Mouse (Mus musculus): ENCODE measurements around the gene Cuedc1. TPM values are rescaled to one million over a fixed set of nuclear protein-coding genes. Genes with fewer than 3 reads are reported as not detected.
A peak's percentile ranks its signal among the peaks of the same experiment; 100 is the strongest.

The Cuedc1 gene
- polyA plus RNA-seq, 1 experiment from 2014 or later: 49.7 TPM

GRCm38 (mm10) chr11:88090293-88090692, 7.6 kb upstream of the Cuedc1 start:
- 73% methylated on average over 5 of the region's 5 CpGs for WGBS
- Histone ChIP-seq H3K4me1 (replicated peaks) (peaks cover 16% of the 10 kb centered on the region), H3K36me3 (no peaks in the 10 kb centered on the region), H3K4me2 (no peak overlapping the region), H3K9me3 (no peaks in the 10 kb centered on the region), H3K9ac (no peak overlapping the region), H3K4me3 (no peak overlapping the region), H3K27me3 (no peaks in the 10 kb centered on the region), H3K27ac (replicated peaks) (no peak overlapping the region)
- no peak for ATAC-seq (ENCODE audit: low FRiP score, low read depth)

- no peaks in the 10 kb centered on the region for H3K27me3 ChIP-seq
- ATAC-seq (ENCODE audit: low FRiP score, low read depth): no peak
- H3K4me2 ChIP-seq: no peak overlapping the region
- no peak overlapping the region for H3K27ac ChIP-seq (replicated peaks)
- H3K36me3 ChIP-seq: no peaks in the 10 kb centered on the region
- H3K9ac ChIP-seq: no peak overlapping the region
- no peaks in the 10 kb centered on the region for H3K9me3 ChIP-seq
- H3K4me3 ChIP-seq: no peak overlapping the region
- peaks cover 10% of the 10 kb centered on the region for H3K4me1 ChIP-seq (replicated peaks)
- WGBS: 78% methylated on average over 1 of the region's 1 CpGs
These were observed 5.9 kb upstream of the Cuedc1 start for GRCm38 (mm10) chr11:88091949-88092348.

GRCm38 (mm10) chr11:88097173-88097572, 685 bp upstream of the Cuedc1 start:
- H3K9me3 ChIP-seq: no peaks in the 10 kb centered on the region
- H3K9ac ChIP-seq: no peak overlapping the region
- peaks cover 34% of the 10 kb centered on the region for H3K4me1 ChIP-seq (replicated peaks)
- WGBS: 26% methylated on average over 4 of the region's 4 CpGs
- H3K36me3 ChIP-seq: no peaks in the 10 kb centered on the region
- peak overlapping the region; percentile 92 for H3K4me2 ChIP-seq
- ATAC-seq (ENCODE audit: low FRiP score, low read depth): no peak
- no peaks in the 10 kb centered on the region for H3K27me3 ChIP-seq
- no peak overlapping the region for H3K4me3 ChIP-seq
- peak overlapping the region; percentile 16 for H3K27ac ChIP-seq (replicated peaks)

- peak overlapping the region; percentile 92 for H3K4me2 ChIP-seq
- H3K9ac ChIP-seq: peak overlapping the region; percentile 94
- peak; percentile 65 for ATAC-seq (ENCODE audit: low FRiP score, low read depth)
- H3K27ac ChIP-seq (replicated peaks): peak overlapping the region; percentile 90
- WGBS: 0% methylated on average over 50 of the region's 95 CpGs
- no peaks in the 10 kb centered on the region for H3K9me3 ChIP-seq
- H3K4me1 ChIP-seq (replicated peaks): peaks cover 34% of the 10 kb centered on the region
- peak overlapping the region; percentile 70 for H3K4me3 ChIP-seq
- H3K27me3 ChIP-seq: no peaks in the 10 kb centered on the region
- no peaks in the 10 kb centered on the region for H3K36me3 ChIP-seq
These were observed 1.1 kb downstream of the Cuedc1 start for GRCm38 (mm10) chr11:88098787-88099598.

- H3K4me1 ChIP-seq (replicated peaks): peaks cover 34% of the 10 kb centered on the region
- H3K36me3 ChIP-seq: no peaks in the 10 kb centered on the region
- H3K9me3 ChIP-seq: no peaks in the 10 kb centered on the region
- peak overlapping the region; percentile 92 for H3K4me2 ChIP-seq
- peak overlapping the region; percentile 94 for H3K9ac ChIP-seq
- peak; percentile 55 for ATAC-seq (ENCODE audit: low FRiP score, low read depth)
- no peaks in the 10 kb centered on the region for H3K27me3 ChIP-seq
- under 1% methylated on average over 27 of the region's 38 CpGs for WGBS
- H3K27ac ChIP-seq (replicated peaks): peak overlapping the region; percentile 90
- peak overlapping the region; percentile 70 for H3K4me3 ChIP-seq
These were observed 1.8 kb downstream of the Cuedc1 start for GRCm38 (mm10) chr11:88099599-88100023.

GRCm38 (mm10) chr11:88100170-88100569, 2.3 kb downstream of the Cuedc1 start:
- WGBS: 29% methylated on average over 4 of the region's 4 CpGs
- ATAC-seq (ENCODE audit: low FRiP score, low read depth): no peak
- Histone ChIP-seq H3K4me3 (peak overlapping the region; percentile 70), H3K9ac (peak overlapping the region; percentile 94; the same call in 1 of the 2 replicates), H3K4me2 (peak overlapping the region; percentile 92), H3K4me1 (replicated peaks) (peaks cover 34% of the 10 kb centered on the region), H3K9me3 (no peaks in the 10 kb centered on the region), H3K27ac (replicated peaks) (peak overlapping the region; percentile 90), H3K27me3 (no peaks in the 10 kb centered on the region), H3K36me3 (no peaks in the 10 kb centered on the region)

- no peak overlapping the region for H3K9ac ChIP-seq
- H3K27me3 ChIP-seq: no peaks in the 10 kb centered on the region
- H3K4me2 ChIP-seq: no peak overlapping the region
- H3K4me3 ChIP-seq: no peak overlapping the region
- H3K27ac ChIP-seq (replicated peaks): no peak overlapping the region
- 93% methylated on average over 19 of the region's 19 CpGs for whole genome bisulfite sequencing
- no peak for ATAC-seq (ENCODE audit: low FRiP score, low read depth)
- H3K36me3 ChIP-seq: no peaks in the 10 kb centered on the region
- peaks cover 26% of the 10 kb centered on the region for H3K4me1 ChIP-seq (replicated peaks)
- H3K9me3 ChIP-seq: no peaks in the 10 kb centered on the region
These were observed 5.5 kb downstream of the Cuedc1 start for GRCm38 (mm10) chr11:88103214-88103941.

GRCm38 (mm10) chr11:88105494-88106291, 7.8 kb downstream of the Cuedc1 start:
- Histone ChIP-seq H3K27me3 (no peaks in the 10 kb centered on the region), H3K27ac (replicated peaks) (no peak overlapping the region), H3K9me3 (no peaks in the 10 kb centered on the region), H3K4me2 (no peak overlapping the region), H3K36me3 (no peaks in the 10 kb centered on the region), H3K4me1 (replicated peaks) (peaks cover 19% of the 10 kb centered on the region), H3K9ac (no peak overlapping the region), H3K4me3 (no peak overlapping the region)
- ATAC-seq (ENCODE audit: low FRiP score, low read depth): no peak
- 75% methylated on average over 6 of the region's 6 CpGs for WGBS

GRCm38 (mm10) chr11:88106292-88106554, 8.4 kb downstream of the Cuedc1 start:
- no peak overlapping the region for H3K4me2 ChIP-seq
- no peaks in the 10 kb centered on the region for H3K27me3 ChIP-seq
- no peak for ATAC-seq (ENCODE audit: low FRiP score, low read depth)
- peaks cover 14% of the 10 kb centered on the region for H3K4me1 ChIP-seq (replicated peaks)
- no peaks in the 10 kb centered on the region for H3K9me3 ChIP-seq
- H3K9ac ChIP-seq: no peak overlapping the region
- 84% methylated on average over 8 of the region's 8 CpGs for WGBS
- H3K36me3 ChIP-seq: no peaks in the 10 kb centered on the region
- no peak overlapping the region for H3K4me3 ChIP-seq
- H3K27ac ChIP-seq (replicated peaks): no peak overlapping the region

GRCm38 (mm10) chr11:88107365-88107764, 9.5 kb downstream of the Cuedc1 start:
- Histone ChIP-seq H3K4me3 (no peak overlapping the region), H3K9me3 (no peaks in the 10 kb centered on the region), H3K36me3 (no peaks in the 10 kb centered on the region), H3K9ac (no peak overlapping the region), H3K4me2 (no peak overlapping the region), H3K27ac (replicated peaks) (no peak overlapping the region), H3K27me3 (no peaks in the 10 kb centered on the region), H3K4me1 (replicated peaks) (peaks cover 12% of the 10 kb centered on the region; the same call in 1 of the 2 replicates)
- 83% methylated on average over 4 of the region's 4 CpGs for WGBS
- no peak for ATAC-seq (ENCODE audit: low FRiP score, low read depth)

GRCm38 (mm10) chr11:88110031-88110594, 12.3 kb downstream of the Cuedc1 start:
- no peaks in the 10 kb centered on the region for H3K27me3 ChIP-seq
- 62% methylated on average over 9 of the region's 9 CpGs for WGBS
- H3K4me1 ChIP-seq (replicated peaks): peaks cover 26% of the 10 kb centered on the region
- no peak overlapping the region for H3K27ac ChIP-seq (replicated peaks)
- H3K4me3 ChIP-seq: no peak overlapping the region
- ATAC-seq (ENCODE audit: low FRiP score, low read depth): no peak
- H3K9me3 ChIP-seq: no peaks in the 10 kb centered on the region
- no peak overlapping the region for H3K9ac ChIP-seq
- no peaks in the 10 kb centered on the region for H3K36me3 ChIP-seq
- H3K4me2 ChIP-seq: no peak overlapping the region

Measured in hindbrain, embryonic 15.5 days (tissue).